Mouse (Mus musculus) brown adipose tissue, adult 24 weeks (tissue): ENCODE data around the gene Lmx1b. TPM values are rescaled to one million over a fixed set of nuclear protein-coding genes. Genes with fewer than 3 reads are reported as not detected.
A peak's percentile ranks its signal among the peaks of the same experiment; 100 is the strongest.

Source experiments
- H3K27ac ChIP-seq: fragments of 200-500 bp; replicated peaks from 2 replicates; pipeline ENCODE4 v1.5.1; 2012; ENCODE audit warnings: low read depth, mild to moderate bottlenecking, low read length
- H3K4me1 ChIP-seq: fragments of 200-500 bp; 2 replicates; pipeline ENCODE4 v1.6.1; 2012; ENCODE audit warnings: low read length, mixed read lengths; ENCODE audit not compliant: control insufficient read depth, insufficient read depth, insufficient read length
- H3K4me3 ChIP-seq: fragments of 200-500 bp; 2 replicates; pipeline ENCODE4 v1.5.1; 2012; ENCODE audit warnings: low read depth, mild to moderate bottlenecking, low read length, moderate library complexity; ENCODE audit not compliant: insufficient read depth
- polyA plus RNA-seq: library from polyadenylated mRNA; stranded (reverse); fragments of >200 nt; gene quantifications from 2 replicates; pipeline ENCODE4 v1.2.4, GENCODE M21; 2012; ENCODE audit not compliant: missing spikeins, insufficient read depth, insufficient read length

The Lmx1b gene
- polyA plus RNA-seq, 1 experiment = not detected

DNA sequence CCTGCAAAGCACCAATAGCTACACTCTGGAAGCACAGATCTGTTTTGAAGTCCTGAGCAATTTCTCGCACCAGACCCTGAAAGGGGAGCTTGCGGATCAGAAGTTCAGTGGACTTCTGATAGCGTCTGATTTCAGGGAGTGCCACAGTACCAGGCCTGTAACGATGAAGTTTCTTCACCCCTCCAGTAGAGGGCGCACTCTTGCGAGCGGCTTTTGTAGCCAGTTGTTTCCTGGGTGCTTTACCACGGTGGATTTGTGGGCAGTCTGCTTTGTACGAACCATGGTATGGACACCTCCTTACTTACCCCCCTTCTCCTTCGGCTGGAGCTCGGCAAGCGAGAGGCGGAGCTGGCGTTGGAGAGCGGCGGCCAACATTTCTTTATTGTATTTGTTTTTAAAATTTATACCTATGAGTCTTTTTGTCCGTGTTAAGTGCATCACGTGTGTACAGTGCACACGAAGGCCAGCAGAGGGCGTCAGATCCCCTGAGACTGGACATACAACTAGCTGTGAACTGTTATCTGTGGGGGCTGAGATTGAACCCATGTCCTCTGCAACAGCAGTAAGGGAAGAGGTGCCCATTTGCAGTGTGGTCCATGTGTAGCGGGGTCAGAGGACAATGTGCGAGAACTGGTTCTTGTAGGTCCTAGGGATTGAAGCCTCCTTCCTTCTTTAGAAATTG is 12.3 kb upstream of the Lmx1b start:
- Histone ChIP-seq H3K27ac (no peak overlapping the region), H3K4me1 (no peaks in the 10 kb centered on the region), H3K4me3 (no peak overlapping the region)

DNA sequence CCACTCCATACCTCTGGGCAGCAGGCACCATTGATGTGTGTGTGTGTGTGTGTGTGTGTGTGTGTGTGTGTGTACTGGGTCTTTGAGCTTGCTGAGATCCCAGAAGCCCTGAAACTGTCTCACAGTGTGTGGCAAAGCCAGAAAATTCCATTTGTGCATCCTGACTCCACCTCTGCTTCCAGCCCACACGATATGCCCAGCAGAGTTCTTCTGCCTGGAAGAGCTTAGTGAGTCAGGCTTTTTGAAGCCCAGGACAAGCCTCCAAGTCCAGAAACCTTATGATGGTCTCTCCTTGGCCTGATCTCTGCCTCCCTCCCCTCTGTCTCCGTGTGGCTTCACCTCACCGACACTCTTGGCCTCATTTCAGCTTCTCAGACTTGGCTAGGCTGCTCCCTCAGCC is 9.1 kb upstream of the Lmx1b start:
- Histone ChIP-seq H3K4me1 (no peaks in the 10 kb centered on the region), H3K27ac (no peak overlapping the region), H3K4me3 (no peak overlapping the region)

DNA sequence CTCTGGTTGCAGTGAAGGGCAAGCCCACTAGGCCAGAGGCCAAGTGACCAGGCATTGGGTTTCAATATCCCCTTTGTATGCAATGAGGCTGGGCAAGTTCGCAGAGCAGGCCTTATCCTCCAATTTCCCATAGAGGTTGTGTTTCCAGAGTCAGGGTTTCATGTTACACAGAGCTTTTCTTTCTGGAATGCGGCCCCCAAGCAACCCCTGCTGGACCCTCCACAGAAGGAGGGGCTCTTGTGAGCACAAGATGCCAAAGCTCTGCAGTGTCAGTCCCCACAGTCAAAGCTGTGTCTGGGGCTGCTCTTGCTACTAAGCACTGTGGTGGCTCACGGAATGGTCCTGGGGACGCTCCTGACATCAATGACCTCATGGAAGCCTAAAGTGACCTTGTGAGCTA is 8.6 kb upstream of the Lmx1b start:
- no peak overlapping the region for H3K27ac ChIP-seq
- no peaks in the 10 kb centered on the region for H3K4me1 ChIP-seq
- H3K4me3 ChIP-seq = no peak overlapping the region

DNA sequence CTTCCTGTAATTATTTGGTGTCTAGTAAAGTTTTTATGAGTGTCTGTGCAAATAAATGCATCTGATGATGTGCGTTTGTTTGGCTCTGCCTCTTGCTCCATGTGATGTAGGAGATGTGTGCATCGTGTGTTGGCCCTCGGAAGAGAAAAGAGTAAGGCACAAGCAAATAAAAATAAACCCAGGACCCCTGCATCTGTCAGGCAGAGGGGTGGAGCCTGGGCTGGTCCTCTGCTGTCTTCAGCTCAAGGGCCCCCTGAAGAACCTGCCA is 5.9 kb upstream of the Lmx1b start:
- H3K4me3 ChIP-seq = no peak overlapping the region
- no peaks in the 10 kb centered on the region for H3K4me1 ChIP-seq
- H3K27ac ChIP-seq = no peak overlapping the region

DNA sequence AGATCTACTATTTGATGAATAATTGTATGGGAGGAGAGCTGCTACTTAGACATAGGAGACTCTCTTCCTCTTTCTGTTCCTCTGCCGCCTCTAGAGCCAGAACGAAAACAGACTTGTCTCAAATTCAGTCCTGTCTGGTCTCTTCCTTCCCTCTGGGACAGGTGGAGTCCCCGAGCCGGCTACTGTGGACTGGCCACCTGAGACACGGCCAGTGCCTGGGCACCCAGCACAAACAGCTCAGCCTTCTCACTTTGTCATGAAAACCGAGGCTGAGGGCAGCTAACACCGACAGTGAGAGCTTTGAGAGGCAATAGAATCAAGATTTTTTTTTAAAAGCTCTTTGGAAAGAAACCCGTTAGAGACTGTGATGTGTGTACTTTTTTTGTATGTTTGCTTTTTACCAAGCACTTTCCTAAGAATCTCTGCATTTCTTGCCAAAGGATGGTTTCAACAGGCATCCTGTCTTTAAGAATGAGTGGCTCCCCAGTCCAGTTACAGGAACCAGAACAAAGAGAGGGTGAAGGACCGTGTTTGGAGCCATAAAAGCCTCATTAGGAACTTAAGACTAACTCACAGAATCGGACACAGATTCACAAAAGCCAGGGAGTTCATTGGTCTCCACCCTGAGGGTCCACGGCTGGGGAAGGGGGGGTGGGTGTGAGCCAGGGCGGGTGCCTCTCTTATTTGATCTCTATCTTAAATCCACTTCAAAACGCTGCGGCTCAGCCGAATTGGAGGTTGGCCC is 5.4 kb upstream of the Lmx1b start:
- H3K4me3 ChIP-seq = no peak overlapping the region
- no peak overlapping the region for H3K27ac ChIP-seq
- H3K4me1 ChIP-seq = no peaks in the 10 kb centered on the region

DNA sequence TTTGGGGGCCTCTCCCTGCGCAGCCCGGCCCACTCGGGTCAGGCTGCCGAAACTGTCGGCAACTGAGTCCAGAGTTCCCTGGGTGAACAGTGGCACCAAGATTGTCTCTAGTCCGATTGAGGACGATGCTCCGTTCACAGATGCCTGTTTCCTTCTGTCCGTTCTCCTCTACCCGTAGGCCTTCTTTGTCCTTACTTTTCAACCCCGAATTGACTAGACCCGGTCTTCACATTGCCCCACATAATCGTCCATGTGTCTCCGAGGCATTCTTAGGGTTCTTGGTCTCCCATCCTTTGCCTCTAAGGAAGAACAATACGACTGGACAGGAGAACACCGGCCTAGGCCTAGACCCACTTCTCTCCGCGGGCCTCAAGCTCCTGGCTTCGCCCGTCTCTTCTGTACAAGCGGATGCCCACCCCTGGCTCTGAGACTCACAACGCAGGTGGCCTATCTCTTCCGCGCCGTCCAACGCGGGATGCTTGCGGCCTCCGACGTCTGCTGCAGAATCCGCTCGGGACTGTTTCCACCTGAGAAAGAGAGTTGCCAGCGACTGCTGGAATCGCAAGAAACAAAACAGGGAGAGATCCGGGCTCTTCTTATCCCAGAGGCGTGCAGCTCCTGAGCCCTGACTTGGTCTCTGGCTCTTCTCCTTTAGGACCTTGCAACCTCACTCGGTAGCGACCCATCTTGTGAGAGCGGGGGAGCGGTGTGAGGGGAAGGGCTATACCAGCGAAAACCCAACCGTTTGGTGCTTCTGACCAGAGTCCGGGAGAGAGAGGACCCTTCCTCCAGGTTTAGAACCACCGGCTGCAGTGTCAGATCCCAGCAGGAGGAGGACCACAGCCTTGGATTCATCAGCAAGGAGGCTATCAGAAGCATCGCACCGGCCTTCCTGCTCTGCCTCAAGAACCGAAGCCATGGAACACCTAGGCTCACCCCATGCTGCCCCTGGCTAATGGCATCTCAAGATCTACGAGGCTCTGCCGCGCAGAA is 3.7 kb upstream of the Lmx1b start:
- no peak overlapping the region for H3K4me3 ChIP-seq
- H3K4me1 ChIP-seq = no peaks in the 10 kb centered on the region
- H3K27ac ChIP-seq = no peak overlapping the region

DNA sequence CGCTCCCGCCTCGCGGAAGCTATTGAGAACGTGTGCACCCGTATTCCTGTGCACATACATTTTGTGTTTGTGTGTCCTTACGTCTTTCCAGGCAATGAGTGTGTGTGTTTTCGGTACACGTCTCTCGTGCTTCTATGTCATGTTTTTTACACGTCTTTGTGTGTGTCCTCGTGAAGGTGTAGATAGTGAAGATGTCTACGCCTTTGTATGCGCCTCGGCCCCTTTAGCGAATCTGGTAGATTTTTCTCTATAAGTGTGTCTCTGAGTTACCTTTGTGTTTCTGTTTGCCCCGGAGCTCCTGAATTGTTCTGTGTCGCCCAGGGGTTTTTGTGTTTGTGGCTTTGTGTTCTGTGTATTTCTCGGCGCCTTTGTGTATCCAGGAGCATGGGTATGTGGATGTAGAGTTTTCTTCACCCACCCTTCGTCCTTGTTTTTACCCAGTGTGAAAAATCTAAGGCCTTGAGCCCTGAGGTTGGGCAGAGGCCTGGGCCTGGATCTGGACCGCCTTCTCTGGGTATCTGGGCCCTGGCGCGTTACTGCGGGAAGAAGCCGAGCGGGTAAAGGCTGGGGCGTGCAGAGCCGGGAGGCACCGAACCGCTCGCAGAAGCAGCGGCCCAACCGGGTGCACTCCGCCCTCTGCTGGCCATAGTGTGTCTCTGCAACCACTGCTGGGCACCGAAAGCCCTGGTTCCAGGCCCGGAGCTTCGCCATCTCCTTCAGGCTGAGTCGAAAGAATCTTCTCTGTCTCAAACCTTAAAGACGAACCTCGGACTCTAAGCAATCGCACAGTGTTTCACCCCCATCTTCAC is 2.5 kb upstream of the Lmx1b start:
- Histone ChIP-seq H3K27ac (no peak overlapping the region), H3K4me3 (no peak overlapping the region), H3K4me1 (no peaks in the 10 kb centered on the region)

DNA sequence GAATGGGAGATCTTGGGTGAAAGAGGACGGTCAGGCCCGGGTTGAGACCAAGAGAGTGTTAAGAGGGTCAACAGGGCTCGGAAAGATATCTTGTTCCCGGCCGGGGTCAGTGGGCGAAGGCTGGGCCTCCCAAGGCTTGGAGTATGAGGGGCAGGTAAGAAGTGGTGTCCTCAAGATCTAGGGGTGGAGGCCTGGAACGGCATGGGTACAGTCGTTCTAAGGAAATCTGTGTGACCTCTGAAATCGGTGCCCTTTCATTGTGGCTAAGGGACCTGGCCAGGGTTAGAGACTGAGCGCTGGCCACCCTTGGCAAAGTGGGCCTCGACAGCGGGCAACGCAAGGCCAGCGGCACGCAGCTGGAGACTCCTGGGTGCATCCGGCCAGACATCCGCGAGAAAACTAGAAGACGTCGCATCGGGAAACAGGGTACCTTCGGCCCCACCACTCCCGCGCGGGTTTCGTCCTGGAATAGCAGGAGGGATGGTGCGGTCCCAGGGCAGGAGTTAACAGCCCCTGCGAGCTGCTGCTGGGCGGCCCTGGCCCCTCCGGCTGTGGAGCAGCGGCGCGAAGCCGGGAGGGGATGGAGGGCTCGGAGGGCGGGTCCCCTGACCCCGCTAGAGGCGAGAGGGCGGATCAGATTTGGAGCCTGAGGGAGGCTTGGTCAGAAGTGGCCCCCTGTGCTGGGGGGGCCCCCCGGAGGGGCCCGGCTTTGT is 1.7 kb upstream of the Lmx1b start:
- H3K27ac ChIP-seq = no peak overlapping the region
- H3K4me3 ChIP-seq = 0 out of 2 replicates have a peak overlapping the region, but pooled peaks have one; percentile 11

DNA sequence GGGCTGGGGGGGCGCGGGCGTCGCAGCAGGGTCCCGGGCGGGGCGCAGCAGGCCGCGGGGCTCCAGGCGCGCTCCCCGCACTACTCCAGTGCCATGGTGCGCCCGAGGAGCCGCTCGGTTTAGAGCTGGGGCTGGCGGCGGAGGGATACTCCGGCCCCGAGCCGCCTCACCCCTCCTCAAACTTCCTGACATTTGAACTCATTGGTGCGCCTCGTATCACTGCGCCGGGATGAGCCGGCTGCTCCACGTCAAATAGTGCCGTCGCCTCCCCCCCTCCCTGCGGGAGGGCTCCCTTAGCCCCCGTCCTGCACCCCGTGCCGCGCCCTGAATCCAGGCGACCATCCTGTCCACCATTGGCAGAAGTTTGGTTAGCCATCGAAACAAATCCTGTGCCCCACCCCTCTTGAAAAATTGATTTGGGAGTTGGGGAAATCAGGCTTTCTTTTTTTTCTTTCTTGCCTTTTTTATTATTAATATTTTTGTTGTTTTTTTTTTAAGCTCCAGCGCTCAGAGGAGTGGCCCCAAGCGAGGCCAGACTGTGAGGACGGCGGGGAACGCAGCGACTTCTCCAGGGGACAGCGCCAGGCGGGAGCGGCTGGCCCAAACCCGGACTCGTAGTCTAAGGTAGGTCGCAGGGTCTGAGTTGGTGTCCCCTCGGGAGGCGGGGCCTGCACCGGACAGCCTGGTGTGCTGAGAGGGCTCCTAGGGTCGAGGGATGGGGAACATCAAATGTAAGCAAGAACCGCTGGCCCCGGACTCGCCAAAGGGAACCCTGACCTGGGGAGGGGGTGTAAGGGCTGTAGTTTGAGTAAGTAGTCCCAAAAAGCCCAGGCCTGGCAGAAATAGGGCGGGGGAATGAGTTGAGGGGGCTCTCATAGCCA is 907 bp upstream of the Lmx1b start:
- H3K4me1 ChIP-seq = no peaks in the 10 kb centered on the region
- no peak overlapping the region for H3K27ac ChIP-seq
- H3K4me3 ChIP-seq = peak overlapping the region; percentile 39

More for the DNA sequence above, 1.7 kb upstream of the Lmx1b start:
- no peaks in the 10 kb centered on the region for H3K4me1 ChIP-seq

DNA sequence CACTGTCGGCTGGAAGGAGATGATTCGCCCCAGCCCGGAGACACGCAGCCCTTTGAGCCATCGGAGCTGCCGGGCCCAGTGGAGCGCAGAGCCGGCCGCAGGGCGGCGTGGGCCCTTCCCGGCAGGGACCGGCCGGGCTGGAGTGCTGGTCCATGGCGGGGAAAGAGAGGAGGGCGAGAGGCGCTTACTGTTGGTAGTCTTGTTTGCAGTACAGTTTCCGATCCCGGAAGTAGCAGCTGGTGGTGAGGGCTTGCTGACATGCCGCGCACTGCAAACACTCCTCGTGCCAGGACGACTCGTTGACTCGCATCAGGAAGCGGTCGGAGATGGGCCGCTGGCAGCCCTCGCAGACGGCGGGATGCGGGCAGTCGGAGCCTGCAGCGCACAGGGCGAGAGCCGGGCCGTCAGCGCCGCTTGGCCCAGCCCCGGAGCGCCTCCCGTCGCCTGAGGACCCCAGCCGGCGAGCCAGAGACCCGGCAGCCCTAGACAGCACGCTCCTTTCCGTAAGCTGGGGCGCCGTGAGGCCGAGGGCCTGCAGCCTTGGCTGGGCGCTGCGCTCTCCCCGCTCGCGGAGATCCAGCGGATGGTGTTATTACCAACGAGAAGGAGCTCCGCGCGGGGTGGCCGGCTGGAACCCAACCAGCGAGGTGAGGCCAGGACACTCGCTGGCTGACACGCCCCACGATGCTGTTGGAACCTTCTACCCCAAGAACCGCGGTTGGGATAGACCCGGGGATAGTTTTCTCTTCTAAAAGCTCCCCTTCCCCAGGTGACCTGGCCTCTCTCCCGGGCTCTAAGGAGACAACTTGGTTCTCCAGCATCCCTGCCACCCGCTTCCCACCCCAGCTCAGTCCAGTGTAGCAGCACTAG is 775 bp downstream of the Lmx1b start:
- Histone ChIP-seq H3K4me1 (no peaks in the 10 kb centered on the region), H3K27ac (no peak overlapping the region), H3K4me3 (0 out of 2 replicates have a peak overlapping the region, but pooled peaks have one; percentile 0)

DNA sequence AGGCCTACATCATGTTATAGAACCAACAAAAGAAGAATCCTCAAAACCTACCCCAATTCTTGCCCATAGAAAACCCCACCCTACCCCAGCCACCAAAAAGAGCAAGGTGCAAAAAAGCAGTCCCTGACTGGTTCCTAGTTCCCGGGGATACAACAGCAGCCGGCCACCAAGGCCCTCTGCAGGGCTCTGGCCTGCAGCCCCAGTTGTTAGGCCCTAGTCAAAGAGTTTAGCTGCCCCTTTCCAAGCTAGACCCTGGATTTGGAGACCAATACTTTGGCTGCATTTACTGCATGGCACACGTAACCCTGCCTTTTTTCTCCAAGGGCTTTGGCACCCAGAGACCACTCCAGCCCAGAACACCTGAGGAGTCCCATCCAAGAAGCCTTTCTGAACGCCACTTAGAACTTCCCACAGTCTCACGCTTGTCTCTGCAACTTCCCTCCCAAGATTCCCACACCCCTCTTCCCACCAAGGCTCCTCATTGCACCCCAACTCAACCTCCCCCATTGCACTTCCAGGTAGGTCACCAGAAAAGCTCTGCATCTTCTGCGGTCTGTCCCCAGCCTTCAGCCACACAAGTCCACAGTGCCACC is 2.1 kb downstream of the Lmx1b start:
- Histone ChIP-seq H3K4me1 (no peaks in the 10 kb centered on the region), H3K4me3 (no peak overlapping the region), H3K27ac (no peak overlapping the region)

DNA sequence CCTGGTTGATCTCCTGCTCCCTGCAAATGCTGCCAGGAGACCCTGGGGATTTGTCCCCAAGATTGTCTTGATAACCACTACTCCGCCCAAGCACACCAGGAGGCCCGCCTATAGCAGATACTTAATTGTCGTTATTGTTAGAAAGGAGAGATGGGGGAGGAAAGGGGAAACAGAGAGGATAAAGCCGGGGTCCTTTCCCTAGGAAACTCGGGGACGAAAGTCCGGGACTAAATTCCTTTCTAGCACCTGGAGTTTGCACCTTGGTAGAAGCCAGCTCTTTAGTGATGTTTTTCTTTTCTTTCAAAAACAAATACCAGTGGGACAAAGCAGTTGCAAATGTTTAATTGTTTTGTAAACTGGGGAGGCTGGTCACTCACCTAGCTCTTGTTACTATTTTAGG is 3.0 kb downstream of the Lmx1b start:
- Histone ChIP-seq H3K4me3 (no peak overlapping the region), H3K27ac (no peak overlapping the region), H3K4me1 (no peaks in the 10 kb centered on the region)
